Mouse (Mus musculus) liver, postnatal 0 days (tissue): Measurements from ENCODE around the gene C9orf72. TPM values are rescaled to one million over a fixed set of nuclear protein-coding genes. Genes with fewer than 3 reads are reported as not detected.
A peak's percentile ranks its signal among the peaks of the same experiment; 100 is the strongest.

ENCODE experiments used
- ATAC-seq: fragments of 200-750 bp; cut with Nextera tagmentation; 2 replicates; pipeline ENCODE4 v1.8.0; 2017; ENCODE audit warnings: mild to moderate bottlenecking, moderate library complexity
- DNase-seq: peaks from one replicate; pipeline ENCODE4 v3.0.0-alpha.2; 2016
- H3K27ac ChIP-seq: fragments of 300-500 bp; sonication (generic); 2 replicates; pipeline ENCODE4 v1.5.1; 2014; ENCODE audit warnings: antibody characterized with exemption, moderate library complexity, mild to moderate bottlenecking, low read depth
- H3K27me3 ChIP-seq: fragments of 300-500 bp; sonication (generic); 2 replicates; pipeline ENCODE4 v1.6.1; 2014; ENCODE audit warnings: low read length, control low read depth, mixed read lengths; ENCODE audit not compliant: insufficient read depth
- H3K36me3 ChIP-seq: fragments of 300-500 bp; sonication (generic); replicated peaks from 2 replicates; pipeline ENCODE4 v1.6.1; 2014; ENCODE audit warnings: mild to moderate bottlenecking, control low read depth, low read length, moderate library complexity, mixed read lengths; ENCODE audit not compliant: insufficient read depth
- H3K4me1 ChIP-seq: fragments of 300-500 bp; sonication (generic); 2 replicates; pipeline ENCODE4 v1.6.1; 2014; ENCODE audit warnings: antibody characterized with exemption, mild to moderate bottlenecking, control low read depth; ENCODE audit not compliant: insufficient read depth
- H3K4me2 ChIP-seq: fragments of 300-500 bp; sonication (generic); 2 replicates; pipeline ENCODE4 v1.6.1; 2014; ENCODE audit warnings: low read depth, mild to moderate bottlenecking, low read length, moderate library complexity, mixed read lengths
- H3K4me3 ChIP-seq: fragments of 300-500 bp; sonication (generic); 2 replicates; pipeline ENCODE4 v1.5.1; 2014; ENCODE audit warnings: low read depth, low read length
- H3K9ac ChIP-seq: fragments of 300-500 bp; sonication (generic); replicated peaks from 2 replicates; pipeline ENCODE4 v1.6.1; 2014; ENCODE audit warnings: mild to moderate bottlenecking, moderate library complexity
- H3K9me3 ChIP-seq: fragments of 300-500 bp; sonication (generic); 2 replicates; pipeline ENCODE4 v1.6.1; 2016; ENCODE audit warnings: mild to moderate bottlenecking, control low read depth, low read length, mixed read lengths
- CTCF ChIP-seq: sonication (generic); IDR thresholded peaks from 2 replicates; pipeline ENCODE4 v1.5.1; 2016; ENCODE audit warnings: antibody characterized with exemption, low read depth
- EP300 ChIP-seq: IDR thresholded peaks from 2 replicates; pipeline ENCODE4 v1.6.1; 2016; ENCODE audit warnings: antibody characterized with exemption, low read depth, mild to moderate bottlenecking
- WGBS: fragments of 180-500 bp; shearing (Covaris S2); extraction: QIAGEN DNeasy Blood & Tissue Kit; methylation state at CpG from one replicate; pipeline ENCODE4 v1.1.7; 2014; ENCODE audit not compliant: insufficient replicate concordance; 5-methylcytosine and 5-hydroxymethylcytosine counted together
- polyA plus RNA-seq: library from polyadenylated mRNA; unstranded; fragments of >200 nt; fragmentation: Nextera tagmentation; extraction: Ambion mirVana; gene quantifications from 2 replicates; pipeline ENCODE4 v1.2.1, GENCODE M21; 2015

The C9orf72 gene
- polyA plus RNA-seq, 1 experiment from 2014 or later, result 5.8 TPM

DNA sequence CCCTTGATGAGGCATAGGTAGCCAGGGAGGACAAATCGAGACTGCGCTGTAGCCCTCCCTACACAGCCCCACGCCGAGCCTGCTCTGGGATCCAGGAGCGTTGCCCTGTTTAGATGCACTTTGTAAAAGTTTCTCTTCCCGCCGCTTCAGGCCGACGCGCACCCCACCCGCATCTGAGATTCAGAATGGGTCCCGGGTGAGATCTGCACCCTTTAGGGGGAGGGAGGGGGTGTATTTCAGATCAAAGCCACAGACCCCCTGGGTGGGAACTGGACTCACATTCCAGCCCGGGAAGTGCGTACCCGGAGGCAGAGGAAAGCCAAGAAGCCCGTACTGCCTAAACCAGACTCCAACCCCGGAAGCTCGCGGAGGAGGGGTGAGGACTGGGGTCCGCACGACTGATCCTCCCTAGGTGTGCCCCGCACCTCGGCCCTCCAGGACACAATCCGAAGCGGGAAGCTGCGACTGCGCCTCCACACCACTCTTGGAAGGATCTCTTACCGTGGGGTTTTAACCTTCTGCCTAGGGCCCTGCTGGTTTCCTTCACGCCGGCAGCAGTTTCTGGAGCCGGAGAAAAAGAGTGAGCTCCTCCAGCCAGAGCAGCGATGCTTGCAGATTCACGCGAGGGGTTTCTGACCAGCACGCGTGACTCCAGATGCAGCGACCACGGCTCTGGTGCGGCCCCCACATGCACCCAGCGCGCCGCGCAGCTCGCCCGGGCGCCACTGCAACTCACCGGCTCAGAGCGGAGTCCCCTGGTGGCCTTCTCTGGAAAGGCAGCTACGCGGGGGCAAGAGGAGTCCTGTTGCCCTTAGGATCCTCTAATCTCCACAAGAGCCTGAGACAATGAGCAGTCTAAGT lies 69.0 kb downstream of the C9orf72 start, which contains the start of gene Mob3b:
Mob3b (minus strand) TSS at position 734 of the 861 bp plus-strand sequence.
- TF ChIP-seq CTCF (peak; percentile 90), EP300 (no peak)
- Histone ChIP-seq H3K4me1 (peaks cover 18% of the 10 kb centered on the region), H3K27ac (peak within 1 kb of the TSS; percentile 94)

GRCm38 (mm10) chr4:35156149-35156611 lies 69.8 kb downstream of the C9orf72 start:
- no peaks in the 10 kb centered on the region for H3K9me3 ChIP-seq
- peaks cover 18% of the 10 kb centered on the region for H3K4me1 ChIP-seq
- H3K36me3 ChIP-seq, result no peaks in the 10 kb centered on the region
- peak overlapping the region; percentile 71 for H3K4me3 ChIP-seq
- TF ChIP-seq EP300 (no peak), CTCF (no peak)
- H3K27me3 ChIP-seq, result no peaks in the 10 kb centered on the region
- WGBS, result under 1% methylated on average over 26 of the region's 26 CpGs
- ATAC-seq (peak; percentile 62), DNase-seq (peak; percentile 69)
- peak overlapping the region; percentile 77 for H3K4me2 ChIP-seq
- peak overlapping the region; percentile 75 for H3K9ac ChIP-seq
- peak overlapping the region; percentile 94 for H3K27ac ChIP-seq

More for the DNA sequence above, 69.0 kb downstream of the C9orf72 start, which contains the start of gene Mob3b:
- Histone ChIP-seq H3K9ac (peak within 1 kb of the TSS; percentile 75), H3K4me3 (peak within 1 kb of the TSS; percentile 71), H3K36me3 (no peaks in the 10 kb centered on the region), H3K9me3 (no peaks in the 10 kb centered on the region), H3K4me2 (peak within 1 kb of the TSS; percentile 77), H3K27me3 (no peaks in the 10 kb centered on the region)
- ATAC-seq (peak; percentile 61), DNase-seq (peak; percentile 89)
- 2% methylated on average over 50 of the region's 50 CpGs for WGBS

- peak; percentile 78 for DNase-seq
- peak; percentile 87 for ATAC-seq
- Histone ChIP-seq H3K36me3 (no peaks in the 10 kb centered on the region), H3K9me3 (no peaks in the 10 kb centered on the region), H3K27me3 (no peaks in the 10 kb centered on the region), H3K27ac (peak overlapping the region; percentile 94), H3K4me3 (peak overlapping the region; percentile 71), H3K4me1 (peaks cover 18% of the 10 kb centered on the region), H3K4me2 (peak overlapping the region; percentile 77), H3K9ac (peak overlapping the region; percentile 75)
- TF ChIP-seq CTCF, result peak; percentile 61
- TF ChIP-seq EP300, result peak; percentile 26; the same call in 1 of the 2 replicates
- WGBS, result 25% methylated on average over 20 of the region's 20 CpGs
Measured at GRCm38 (mm10) chr4:35155132-35155922, 70.6 kb downstream of the C9orf72 start.

- no peaks in the 10 kb centered on the region for H3K27me3 ChIP-seq
- H3K9me3 ChIP-seq, result no peaks in the 10 kb centered on the region
- ATAC-seq (no peak), DNase-seq (no peak)
- H3K4me1 ChIP-seq, result peaks cover 18% of the 10 kb centered on the region
- peak overlapping the region; percentile 35; the same call in 1 of the 2 replicates for H3K4me2 ChIP-seq
- H3K27ac ChIP-seq, result peak overlapping the region; percentile 51; the same call in 1 of the 2 replicates
- no peak for TF ChIP-seq CTCF
- TF ChIP-seq EP300, result no peak
- H3K9ac ChIP-seq, result no peak overlapping the region; the same call in 1 of the 2 replicates
- 52% methylated on average over 3 of the region's 3 CpGs for WGBS
- H3K36me3 ChIP-seq, result no peaks in the 10 kb centered on the region
- no peak overlapping the region for H3K4me3 ChIP-seq
Measured at GRCm38 (mm10) chr4:35154051-35154450, 71.9 kb downstream of the C9orf72 start.

GRCm38 (mm10) chr4:35151756-35152155 lies 74.2 kb downstream of the C9orf72 start, which contains the start of gene Ifnk:
Gene Ifnk (plus strand): TSS chr4:35152056.
- no peak for ATAC-seq
- no peak for TF ChIP-seq CTCF
- TF ChIP-seq EP300, result no peak
- no peak within 1 kb of the TSS for H3K4me3 ChIP-seq

More at GRCm38 (mm10) chr4:35151756-35152155, 74.2 kb downstream of the C9orf72 start, which contains the start of gene Ifnk:
- WGBS, result 81% methylated on average over 4 of the region's 4 CpGs
- Histone ChIP-seq H3K36me3 (no peaks in the 10 kb centered on the region), H3K4me2 (no peak within 1 kb of the TSS), H3K27ac (peak within 1 kb of the TSS; percentile 29; the same call in 1 of the 2 replicates), H3K4me1 (peaks cover 11% of the 10 kb centered on the region), H3K9me3 (no peaks in the 10 kb centered on the region), H3K9ac (no peak within 1 kb of the TSS), H3K27me3 (no peaks in the 10 kb centered on the region)
- DNase-seq, result no peak
